Comparison of ENCODE assay signal across 14 mouse cellular contexts in the genomic region with DNA sequence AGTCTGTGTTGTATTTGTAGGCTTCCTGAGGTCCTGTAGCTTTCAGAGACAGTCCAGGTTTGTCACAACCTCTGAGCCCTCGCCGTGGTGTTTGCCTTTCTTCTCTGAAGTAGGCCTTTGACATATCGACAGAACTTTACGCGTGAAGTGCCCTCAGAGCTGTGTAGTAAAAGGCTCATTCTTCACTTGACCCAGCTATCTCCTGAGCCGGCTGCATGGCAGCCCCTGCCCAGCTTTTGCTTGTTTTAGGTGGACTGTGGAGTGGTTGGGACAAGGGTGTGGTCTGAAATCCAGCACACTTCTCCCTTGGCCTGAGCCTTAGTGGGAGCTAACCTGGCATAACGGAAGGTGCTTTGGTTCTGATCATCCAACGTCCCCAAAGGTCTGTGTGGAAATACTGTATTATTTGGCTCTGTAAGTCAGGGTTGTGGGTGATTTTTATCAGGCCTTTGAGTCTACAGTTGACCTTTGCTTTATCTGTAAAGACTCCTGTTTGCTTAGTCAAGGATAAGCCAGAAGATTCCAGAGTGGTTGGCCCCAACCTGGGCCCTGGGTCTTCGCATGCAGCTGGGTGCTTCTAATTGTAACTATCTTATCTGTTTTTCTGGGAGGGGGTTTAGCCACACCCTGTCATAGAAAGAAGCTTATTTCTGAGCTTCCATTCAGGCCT. TPM values are rescaled to one million over a fixed set of nuclear protein-coding genes. Genes with fewer than 3 reads are reported as not detected.
DNase-seq lines count a peak whose midpoint lies in the region; ATAC-seq and TF ChIP-seq lines count a peak whose summit lies in the region.
"Had no signal": no experiment of that assay in that cellular context is flagged by ENCODE, and none has a peak within 500 bp of the region (broad histone marks: within the 10 kb centered on the region; RNA-seq: fewer than 3 reads in every experiment).

No protein-coding gene starts in this region.

- no peak overlapping the region for H3K9ac ChIP-seq in heart, adult 2 months (ENCODE audit: low read depth, low read length)
- H3K9ac ChIP-seq in lung, embryonic 16.5 days (ENCODE audit: low read length), result no peak overlapping the region
- H3K9ac ChIP-seq in intestine, embryonic 15.5 days, result no peak overlapping the region
- H3K9ac ChIP-seq in liver, postnatal 0 days (replicated peaks), result no peak overlapping the region

- no peak for DNase-seq in heart, embryonic 10.5 days (ENCODE audit: low spot score)
- DNase-seq in heart, adult 2 months, result no peak
- DNase-seq in lung, adult 2 months, result no peak
- peak; percentile 15 for DNase-seq in liver, postnatal 0 days
- DNase-seq in natural killer cell, adult 2 months (ENCODE audit: low spot score in 2 of 2), result no peak
- no peak for DNase-seq in right cerebral cortex, postnatal 25 days
- DNase-seq: cerebellum, adult 18-20 months; gastrocnemius, postnatal 36 days; heart, postnatal 10 days; kidney, adult 11 months; kidney, postnatal 36 days; left cerebral cortex, postnatal 4 days had no signal

- H3K9me3 ChIP-seq in heart, embryonic 10.5 days, result no peaks in the 10 kb centered on the region
- H3K9me3 ChIP-seq in lung, embryonic 16.5 days (ENCODE audit: control insufficient read depth, low read length), result no peaks in the 10 kb centered on the region
- H3K9me3 ChIP-seq in intestine, embryonic 15.5 days, result no peaks in the 10 kb centered on the region
- no peaks in the 10 kb centered on the region for H3K9me3 ChIP-seq in liver, postnatal 0 days (ENCODE audit: low read length)

- no peak overlapping the region for H3K4me2 ChIP-seq in lung, embryonic 16.5 days (ENCODE audit: low read depth, low read length)
- H3K4me2 ChIP-seq in intestine, embryonic 15.5 days (replicated peaks), result no peak overlapping the region
- H3K4me2 ChIP-seq in liver, postnatal 0 days (ENCODE audit: low read depth, low read length), result peak overlapping the region; percentile 14

- TF ChIP-seq EP300 in heart, adult 2 months (IDR thresholded peaks at IDR 0.05; ENCODE audit: insufficient read depth, low read depth, low read length), result no peak
- TF ChIP-seq EP300 in liver, postnatal 0 days (IDR thresholded peaks at IDR 0.05; ENCODE audit: low read depth), result no peak; the same call in 1 of the 2 replicates

- H3K79me2 ChIP-seq in heart, adult 2 months (replicated peaks; ENCODE audit: control insufficient read depth, insufficient read depth, low read length), result peaks cover 2% of the 10 kb centered on the region; the same call in 1 of the 2 replicates

- TF ChIP-seq POLR2A in heart, adult 2 months (IDR thresholded peaks at IDR 0.05; ENCODE audit: insufficient read depth, low read depth, low read length), result no peak
- TF ChIP-seq POLR2A in lung, adult 2 months (IDR thresholded peaks at IDR 0.05; ENCODE audit: borderline replicate concordance, extremely low read depth, low read depth, low read length), result no peak

- no peak overlapping the region for H3K4me3 ChIP-seq in heart, embryonic 10.5 days
- H3K4me3 ChIP-seq in heart, adult 2 months, result no peak overlapping the region
- H3K4me3 ChIP-seq in lung, embryonic 16.5 days (ENCODE audit: low read length), result no peak overlapping the region
- H3K4me3 ChIP-seq in lung, adult 2 months (replicated peaks; ENCODE audit: extremely low read depth, low read depth, low read length), result no peak overlapping the region
- H3K4me3 ChIP-seq in intestine, embryonic 15.5 days (replicated peaks), result no peak overlapping the region
- no peak overlapping the region for H3K4me3 ChIP-seq in liver, postnatal 0 days (ENCODE audit: low read depth, low read length)

- peaks cover 77% of the 10 kb centered on the region for H3K4me1 ChIP-seq in heart, embryonic 10.5 days
- peaks cover 6% of the 10 kb centered on the region for H3K4me1 ChIP-seq in heart, adult 2 months (ENCODE audit: control insufficient read depth, insufficient read depth, low read length)
- peaks cover 42% of the 10 kb centered on the region for H3K4me1 ChIP-seq in lung, embryonic 16.5 days (replicated peaks; ENCODE audit: control insufficient read depth, insufficient read depth, low read length)
- peaks cover 3% of the 10 kb centered on the region for H3K4me1 ChIP-seq in lung, adult 2 months (ENCODE audit: control insufficient read depth, insufficient read depth, low read length)
- H3K4me1 ChIP-seq in intestine, embryonic 15.5 days (replicated peaks), result peaks cover 56% of the 10 kb centered on the region
- H3K4me1 ChIP-seq in liver, postnatal 0 days (ENCODE audit: insufficient read depth), result peaks cover 45% of the 10 kb centered on the region

- peak overlapping the region; percentile 56; the same call in 1 of the 2 replicates for H3K27ac ChIP-seq in heart, embryonic 10.5 days
- H3K27ac ChIP-seq in heart, adult 2 months, result no peak overlapping the region
- H3K27ac ChIP-seq in lung, embryonic 16.5 days (ENCODE audit: low read length), result no peak overlapping the region
- 0 out of 2 replicates have a peak overlapping the region, but pooled peaks have one; percentile 10 for H3K27ac ChIP-seq in intestine, embryonic 15.5 days
- H3K27ac ChIP-seq in liver, postnatal 0 days (ENCODE audit: low read depth), result peak overlapping the region; percentile 49; the same call in 1 of the 2 replicates

- H3K27me3 ChIP-seq in heart, embryonic 10.5 days (ENCODE audit: insufficient read depth, poor library complexity, severe bottlenecking), result no peaks in the 10 kb centered on the region
- H3K27me3 ChIP-seq in heart, adult 2 months (ENCODE audit: control insufficient read depth, insufficient read depth, low read length), result no peaks in the 10 kb centered on the region
- H3K27me3 ChIP-seq in lung, embryonic 16.5 days (ENCODE audit: control insufficient read depth, insufficient read depth, low read depth, low read length), result no peaks in the 10 kb centered on the region
- H3K27me3 ChIP-seq in intestine, embryonic 15.5 days (replicated peaks), result no peaks in the 10 kb centered on the region
- no peaks in the 10 kb centered on the region for H3K27me3 ChIP-seq in liver, postnatal 0 days (ENCODE audit: insufficient read depth, low read length)

- 56% methylated on average over 9 of the region's 9 CpGs for WGBS in heart, embryonic 10.5 days
- whole genome bisulfite sequencing in heart, adult 2 months, result 75% methylated on average over 9 of the region's 9 CpGs
- WGBS in lung, embryonic 16.5 days, result 37% methylated on average over 9 of the region's 9 CpGs
- WGBS in lung, adult 2 months, result 65% methylated on average over 9 of the region's 9 CpGs
- WGBS in intestine, embryonic 15.5 days, result 55% methylated on average over 9 of the region's 9 CpGs
- WGBS in liver, postnatal 0 days (ENCODE audit: insufficient replicate concordance), result 58% methylated on average over 9 of the region's 9 CpGs

- intact Hi-C loops in heart, adult 2 months (cut with DNase I), result no loop called here

- ATAC-seq in lung, embryonic 16.5 days (ENCODE audit: low read depth), result peak; percentile 67
- ATAC-seq in intestine, embryonic 15.5 days, result peak; percentile 32; the same call in 1 of the 2 replicates
- ATAC-seq in liver, postnatal 0 days, result no peak; the same call in 1 of the 2 replicates

- peaks cover 38% of the 10 kb centered on the region for H3K36me3 ChIP-seq in heart, embryonic 10.5 days
- H3K36me3 ChIP-seq in heart, adult 2 months (ENCODE audit: control insufficient read depth, insufficient read depth, low read length), result no peaks in the 10 kb centered on the region
- H3K36me3 ChIP-seq in lung, embryonic 16.5 days (ENCODE audit: control insufficient read depth, insufficient read depth, low read length), result no peaks in the 10 kb centered on the region; the same call in 1 of the 2 replicates
- peaks cover 2% of the 10 kb centered on the region for H3K36me3 ChIP-seq in intestine, embryonic 15.5 days
- peaks cover 18% of the 10 kb centered on the region for H3K36me3 ChIP-seq in liver, postnatal 0 days (replicated peaks; ENCODE audit: insufficient read depth, low read length)

- TF ChIP-seq CTCF in heart, adult 2 months (IDR thresholded peaks at IDR 0.05), result no peak
- no peak for TF ChIP-seq CTCF in lung, adult 2 months (IDR thresholded peaks at IDR 0.05; ENCODE audit: insufficient read depth, low read length)
- no peak for TF ChIP-seq CTCF in liver, postnatal 0 days (IDR thresholded peaks at IDR 0.05; ENCODE audit: low read depth)

RNA-seq across cellular contexts. Expression of a gene that starts 23.4 kb away (rescaled TPM):
- 69.6 and 139 TPM in 2 replicates for polyA plus RNA-seq in heart, embryonic 10.5 days (2016; fragmentation: Nextera tagmentation; extraction: Ambion mirVana)
- total RNA-seq in heart, adult 2 months (2021), result 10 to 100 TPM; 37.3 to 39.0 TPM
- polyA plus RNA-seq in heart, adult 2 months (2012; rRNA removed), result 26.1 and 26.6 TPM in 2 replicates
- polyA plus RNA-seq in lung, embryonic 16.5 days (2015; fragmentation: Nextera tagmentation; extraction: Ambion mirVana), result 49.5 and 61.7 TPM in 2 replicates
- 41.0 and 43.2 TPM in 2 replicates for polyA plus RNA-seq in lung, adult 2 months (2012; rRNA removed)
- 83.7 and 86.0 TPM in 2 replicates for polyA plus RNA-seq in intestine, embryonic 15.5 days (2015; fragmentation: Nextera tagmentation; extraction: Ambion mirVana)
- polyA plus RNA-seq in liver, postnatal 0 days (2015; fragmentation: Nextera tagmentation; extraction: Ambion mirVana), result 22.8 and 26.8 TPM in 2 replicates

Comparison
In these comparisons a context has a peak if more than half of its experiments do, and no peak if none do; other contexts are left out.
1. H3K27ac ChIP-seq: peak in heart, embryonic 10.5 days (single experiment), intestine, embryonic 15.5 days (single experiment) and liver, postnatal 0 days (single experiment); none in heart, adult 2 months (single experiment) and lung, embryonic 16.5 days (single experiment).